Mouse (Mus musculus): ENCODE measurements at regions not wholly inside any gene's neighbourhood (a gene's known extent, or its start where the extent isn't known, plus 50 kb on each side); places are given as distances from the start of the nearest gene placed in this dataset.

GRCm38 (mm10) chr8:78877423-78877822, 56.5 kb upstream of the Lsm6 start:
- TF ChIP-seq CTCF (IDR thresholded peaks at IDR 0.05; ENCODE audit: low read depth) (no peak), EP300 (IDR thresholded peaks at IDR 0.05; ENCODE audit: low read depth) (no peak)

Measured in liver, embryonic 14.5 days (tissue).